Mouse (Mus musculus) large intestine, adult 2 months (tissue): ENCODE measurements around the gene Tbx1. TPM values are rescaled to one million over a fixed set of nuclear protein-coding genes. Genes with fewer than 3 reads are reported as not detected.
"Not testable (repeated sequence)": the region's sequence is repeated elsewhere in the genome, so short reads cannot be mapped to it uniquely, and the experiment has no call there.

Experiments
- DNase-seq: peaks from one replicate; pipeline ENCODE4 v3.0.0-alpha.2; 2012; ENCODE audit warnings: low read depth, low spot score
- WGBS: fragments of 180-500 bp; shearing (Covaris S2); methylation state at CpG from one replicate; pipeline ENCODE4 v1.1.7; 2018; 5-methylcytosine and 5-hydroxymethylcytosine counted together
- polyA plus RNA-seq: library from polyadenylated mRNA; depleted of rRNA; stranded (reverse); fragments of >200 nt; gene quantifications from 2 replicates; pipeline ENCODE4 v1.2.3, GENCODE M21; 2012; rRNA removed

The Tbx1 gene
- polyA plus RNA-seq, 1 experiment, result 0.99 TPM

DNA sequence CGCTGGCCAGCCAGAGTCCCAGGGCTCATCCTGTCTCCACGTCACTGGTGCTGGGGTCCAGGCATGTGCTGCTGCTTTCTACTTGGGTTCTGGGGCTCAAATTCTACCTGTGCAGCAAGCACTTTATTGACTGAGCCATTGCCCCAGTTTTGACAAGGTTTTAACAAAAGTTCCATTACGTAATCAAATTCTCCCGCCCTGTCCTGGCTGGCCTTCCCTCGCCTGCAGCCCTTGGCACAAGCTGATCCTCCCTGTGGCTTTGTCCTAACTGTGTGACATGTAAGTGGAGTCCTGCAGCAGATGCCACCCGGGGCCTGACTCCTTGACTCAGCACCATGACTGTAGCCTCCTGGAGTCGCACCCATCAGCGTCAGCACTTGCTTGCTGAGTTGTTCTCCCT lies 16.3 kb downstream of the Tbx1 start:
- WGBS, result 65% methylated on average over 8 of the region's 8 CpGs
- no peak for DNase-seq

DNA sequence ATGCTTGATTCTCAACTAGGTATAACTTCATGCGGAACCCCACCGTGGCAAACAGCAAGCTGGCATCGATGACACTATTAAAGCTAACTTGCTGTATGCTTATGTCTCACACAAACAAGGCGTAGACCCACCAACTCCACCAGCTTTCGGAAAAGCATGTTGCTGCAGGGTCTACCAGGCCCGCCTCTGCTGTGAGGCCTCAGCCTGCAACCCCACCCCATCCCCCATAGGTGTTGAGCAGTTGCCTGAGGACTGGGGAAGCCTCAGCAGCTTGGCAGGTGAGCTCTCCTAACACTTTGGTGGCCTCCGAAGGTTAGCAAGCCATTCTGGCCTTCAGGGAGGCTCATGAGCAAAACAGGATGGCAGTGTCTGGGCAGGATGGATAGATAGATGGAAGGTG lies 21.9 kb downstream of the Tbx1 start:
- no peak for DNase-seq
- 89% methylated on average over 7 of the region's 7 CpGs for WGBS

DNA sequence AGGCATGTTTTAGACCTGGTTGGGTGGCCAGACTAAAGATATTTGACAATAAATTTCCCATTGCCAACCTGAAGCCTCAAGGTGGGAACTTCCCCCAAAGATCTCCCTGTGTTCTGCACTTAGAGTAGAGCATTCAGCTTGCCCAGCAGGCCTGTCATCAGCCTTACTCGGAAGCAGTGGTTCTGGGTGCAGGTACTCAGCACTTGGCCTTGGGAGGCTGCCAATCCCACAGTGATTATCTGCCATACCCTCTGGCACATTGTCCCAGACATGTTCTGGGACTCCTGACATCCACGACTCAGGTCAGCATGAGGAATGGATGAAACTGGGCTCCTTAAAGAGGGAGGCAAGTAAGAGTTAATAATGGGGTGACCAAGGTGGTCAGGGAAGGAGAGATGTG lies 26.0 kb downstream of the Tbx1 start:
- WGBS, result 46% methylated on average over 2 of the region's 2 CpGs
- no peak for DNase-seq

DNA sequence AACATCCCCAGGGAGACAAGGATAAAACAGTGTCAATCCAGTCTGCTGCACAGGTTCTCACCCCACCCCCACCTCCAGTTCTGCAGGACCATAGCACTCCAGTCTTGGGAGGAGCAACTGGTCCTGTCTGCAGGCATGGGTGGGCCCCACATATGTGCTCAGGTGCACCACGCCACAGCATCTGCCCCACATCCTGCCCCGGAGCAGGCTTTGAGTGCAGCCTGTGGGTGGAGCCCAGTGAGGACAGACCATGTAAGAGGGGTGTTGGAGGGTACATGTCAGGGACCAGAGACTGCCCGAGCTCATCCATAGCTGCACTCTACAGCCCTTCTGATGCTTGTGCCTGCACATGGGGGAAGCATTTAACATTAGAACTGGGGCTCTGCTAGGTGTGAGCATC lies 34.0 kb downstream of the Tbx1 start:
- no peak for DNase-seq
- 68% methylated on average over 3 of the region's 3 CpGs for WGBS

DNA sequence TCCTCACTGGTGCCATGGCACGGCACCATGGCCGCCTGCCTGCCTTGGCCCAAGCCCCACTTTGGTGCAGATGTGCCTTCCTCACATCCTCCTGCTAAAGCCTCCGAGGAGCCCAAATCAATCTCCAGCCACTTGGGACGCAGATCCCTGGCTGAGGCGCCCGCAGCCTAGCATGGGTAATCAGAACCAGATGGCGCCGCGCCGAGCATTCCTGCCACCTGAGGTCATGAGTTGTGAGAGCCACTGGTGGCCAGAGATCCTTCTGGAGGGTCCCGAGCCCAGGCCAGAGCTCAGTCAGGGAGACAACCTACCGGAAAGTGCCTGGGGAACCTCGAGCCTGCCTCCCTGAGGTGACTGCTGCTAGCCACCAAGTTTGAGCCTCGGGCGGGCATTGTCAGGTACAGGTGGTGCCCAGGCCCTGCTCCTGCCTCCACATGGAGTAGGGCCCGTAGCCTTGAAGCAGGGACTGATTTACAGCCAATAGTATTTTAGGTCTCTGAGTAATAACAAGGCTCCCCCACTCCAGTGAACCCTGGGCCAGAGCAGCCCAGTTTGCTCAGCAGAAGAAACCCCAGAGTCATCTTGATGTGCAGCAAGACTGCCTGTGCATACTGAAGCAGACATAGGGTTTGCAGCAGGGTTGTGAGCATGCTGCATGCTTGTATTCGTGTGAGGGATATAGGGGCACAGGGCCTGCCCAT lies 35.1 kb downstream of the Tbx1 start:
- 75% methylated on average over 17 of the region's 17 CpGs for WGBS
- no peak for DNase-seq

DNA sequence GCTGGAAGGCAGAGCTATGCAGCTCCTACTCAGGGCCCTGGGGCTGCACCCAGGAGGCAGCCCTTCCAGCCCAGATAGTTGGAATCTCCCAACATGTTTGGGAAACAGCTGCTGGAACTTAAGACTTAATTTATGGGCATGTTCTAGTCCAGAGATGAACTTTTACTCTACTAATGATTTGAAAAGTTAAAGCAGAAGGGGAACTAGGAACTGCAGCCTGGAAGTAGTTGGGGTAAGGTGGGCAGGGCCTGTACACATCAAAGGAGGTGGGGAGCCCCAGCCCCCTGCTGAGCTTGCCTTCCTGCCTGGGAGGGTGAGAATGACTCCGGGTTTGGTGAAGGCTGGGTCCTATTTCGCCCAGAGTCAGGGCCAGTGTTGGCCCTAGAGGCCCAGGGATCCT lies 35.8 kb downstream of the Tbx1 start:
- WGBS, result 68% methylated on average over 2 of the region's 2 CpGs

DNA sequence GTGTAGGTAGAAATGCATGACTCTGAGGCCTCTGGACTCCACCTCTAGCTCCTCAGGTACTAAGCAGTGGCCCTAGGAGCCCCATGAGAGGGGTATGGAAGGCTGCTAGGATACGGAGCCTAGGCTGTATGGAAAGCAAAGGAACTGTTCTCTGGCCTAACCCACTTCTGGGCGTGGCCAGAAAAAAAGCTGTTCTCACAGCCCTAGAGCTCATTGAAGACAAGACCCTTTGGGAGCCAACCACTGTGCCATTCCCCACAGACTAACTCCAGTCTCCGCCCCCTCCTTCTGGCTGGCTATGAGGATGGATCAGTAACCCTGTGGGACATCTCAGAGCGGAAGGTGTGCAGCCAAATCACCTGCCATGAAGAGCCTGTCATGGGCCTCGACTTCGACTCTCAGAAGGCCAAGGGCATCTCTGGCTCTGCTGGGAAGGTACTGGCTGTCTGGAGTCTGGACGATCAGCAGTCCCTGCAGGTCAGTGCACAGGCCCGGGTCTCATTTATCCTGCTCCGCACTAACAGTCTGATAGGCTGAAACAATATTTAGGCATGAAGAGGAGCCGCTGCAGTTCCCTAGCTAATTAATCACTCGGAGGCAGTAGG lies 38.3 kb downstream of the Tbx1 start:
- WGBS, result 83% methylated on average over 11 of the region's 11 CpGs
- no peak for DNase-seq

More for the DNA sequence above, 35.8 kb downstream of the Tbx1 start:
- DNase-seq, result no peak

DNA sequence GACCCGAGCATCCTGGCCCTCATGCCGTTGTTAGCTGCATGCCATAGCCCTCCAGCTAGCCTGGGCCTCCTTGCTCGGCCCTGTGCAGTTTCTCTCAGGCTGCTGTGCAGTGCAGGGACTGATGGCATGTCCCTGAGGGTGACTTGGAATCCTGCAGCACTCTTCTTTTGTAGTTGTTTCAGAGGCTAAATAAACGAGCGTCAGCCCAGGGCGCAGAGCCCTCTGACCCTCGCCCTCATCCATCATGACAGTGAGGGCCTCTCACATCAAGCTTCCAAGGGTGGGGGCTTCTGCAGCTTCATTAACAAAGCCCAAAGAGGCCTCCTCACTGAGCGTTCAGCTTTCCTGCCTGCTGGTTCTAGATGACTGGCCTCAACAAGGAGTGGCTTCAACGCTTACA lies 38.9 kb downstream of the Tbx1 start:
- no peak for DNase-seq
- 59% methylated on average over 9 of the region's 9 CpGs for WGBS

DNA sequence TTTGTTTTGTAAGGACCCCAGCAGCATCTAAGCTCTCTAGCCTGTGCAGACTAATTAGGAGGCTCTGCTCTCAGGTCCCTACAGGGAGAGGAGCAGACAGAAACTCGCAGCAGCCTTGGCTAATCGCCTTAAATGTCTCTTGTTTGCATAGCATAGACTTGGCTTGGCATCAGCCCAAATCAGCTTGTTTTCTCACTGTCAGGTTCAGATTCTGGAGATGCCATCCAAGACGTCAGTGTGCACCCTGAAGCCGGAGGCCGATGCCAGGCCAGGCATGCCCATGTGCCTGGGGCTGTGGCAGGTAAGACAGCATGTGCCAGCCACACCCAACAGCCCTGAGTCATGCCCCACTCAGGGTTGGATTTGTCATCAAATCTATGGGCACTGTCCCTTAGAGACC lies 42.6 kb downstream of the Tbx1 start:
- DNase-seq, result no peak
- 47% methylated on average over 5 of the region's 5 CpGs for WGBS

DNA sequence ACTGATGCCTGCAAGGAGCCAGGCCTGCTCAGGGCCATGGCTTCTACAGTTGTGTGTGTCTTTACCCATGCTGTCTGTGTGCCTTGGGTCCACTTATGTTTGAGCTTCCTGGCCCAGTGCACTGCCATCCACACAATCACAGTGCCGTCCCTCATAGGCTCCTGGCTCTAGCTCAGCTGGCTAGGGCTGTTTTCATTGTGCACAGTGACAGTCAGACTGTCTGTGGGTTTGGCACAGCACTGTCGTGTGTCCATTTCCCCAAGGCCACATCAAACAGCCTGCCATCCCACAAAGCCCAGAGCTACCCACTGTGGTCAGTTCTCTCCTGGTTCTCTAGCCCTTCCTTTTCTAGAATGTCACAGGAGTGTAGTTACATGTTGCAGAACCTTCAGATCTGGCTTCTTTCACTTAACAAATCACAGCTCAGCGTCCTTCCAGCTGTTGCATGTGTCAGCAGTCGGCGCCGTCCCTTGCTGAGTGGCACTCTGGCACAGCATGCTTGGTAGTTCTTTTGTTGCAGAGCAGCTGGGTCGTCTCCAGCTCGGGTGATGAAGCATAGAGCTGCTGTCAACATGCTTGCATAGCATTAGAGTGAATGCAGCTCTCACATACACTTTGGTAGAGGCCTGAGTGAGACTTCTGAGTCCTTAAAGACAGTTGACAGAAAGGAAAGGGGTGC lies 47.2 kb downstream of the Tbx1 start:
- no peak for DNase-seq
- 73% methylated on average over 8 of the region's 8 CpGs for WGBS

DNA sequence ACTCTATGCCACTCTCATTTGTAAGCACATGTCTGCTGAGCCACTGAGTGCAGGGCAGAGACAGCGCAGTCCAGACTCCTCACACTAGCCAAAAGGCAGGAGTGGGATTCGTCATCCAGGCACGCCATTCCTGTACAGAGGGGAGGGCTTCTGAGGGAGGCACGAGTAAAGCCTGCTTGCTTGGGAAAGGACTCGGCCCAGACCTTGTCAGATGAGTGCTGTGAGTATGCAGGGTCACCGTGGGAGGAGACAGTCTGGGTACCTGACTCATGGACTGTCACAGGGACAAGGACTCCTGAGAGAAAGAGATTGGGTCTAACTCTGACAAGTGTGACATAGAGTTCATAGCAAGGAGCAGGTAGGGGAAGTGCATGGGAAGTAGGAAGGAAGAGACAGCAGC lies 51.2 kb downstream of the Tbx1 start:
- DNase-seq, result no peak
- 78% methylated on average over 6 of the region's 6 CpGs for WGBS

DNA sequence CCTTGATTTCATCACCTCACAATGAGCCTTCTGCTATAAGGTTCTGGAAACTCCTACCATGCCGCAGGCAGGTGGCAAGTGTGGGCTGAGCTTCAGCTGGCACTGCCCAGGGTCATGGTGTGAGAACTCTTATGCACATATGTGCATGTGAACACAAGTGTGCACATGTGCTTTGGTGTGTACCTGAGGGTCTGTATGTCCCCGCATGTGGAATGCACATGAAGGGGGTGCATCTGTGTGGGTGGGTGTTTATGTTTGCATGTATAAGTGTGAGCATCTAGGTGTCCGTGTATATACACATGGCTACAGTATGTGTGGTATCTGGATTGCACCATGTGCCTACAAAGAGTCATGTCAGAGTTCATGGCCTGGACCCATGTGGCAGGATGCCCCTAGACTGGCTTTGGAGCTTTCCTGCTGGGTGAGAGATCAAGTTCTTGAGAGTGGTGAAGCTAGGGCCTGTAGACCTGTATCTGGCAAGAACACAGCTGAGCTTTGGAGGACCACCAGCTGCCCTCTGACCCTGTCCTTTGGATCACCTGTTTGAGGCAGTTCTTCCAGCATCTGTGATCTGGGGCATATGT lies 53.0 kb downstream of the Tbx1 start:
- DNase-seq, result no peak
- WGBS, result 90% methylated on average over 3 of the region's 3 CpGs

DNA sequence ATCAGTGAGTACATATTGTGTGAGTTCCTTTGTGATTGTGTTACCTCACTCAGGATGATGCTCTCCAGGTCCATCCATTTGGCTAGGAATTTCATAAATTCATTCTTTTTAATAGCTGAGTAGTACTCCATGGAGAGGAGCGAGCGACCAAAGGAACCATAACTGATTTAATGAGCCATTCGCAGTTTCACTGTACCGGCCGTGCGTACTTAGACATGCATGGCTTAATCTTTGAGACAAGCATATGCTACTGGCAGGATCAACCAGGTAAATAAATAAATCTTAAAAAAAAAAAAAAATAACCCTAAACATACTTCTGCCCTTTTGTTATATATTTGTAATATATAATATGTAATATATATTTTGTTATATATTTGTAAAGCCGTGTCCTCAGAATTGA lies 57.4 kb downstream of the Tbx1 start:
- WGBS, result 96% methylated on average over 7 of the region's 7 CpGs
- DNase-seq, result not testable (repeated sequence)

Other genes starting within 250 kb of the Tbx1 start
- 75.6 and 80.1 TPM in 2 replicates for gene Tango2, start 242.6 kb downstream of the Tbx1 start, polyA plus RNA-seq
- 11.4 and 11.6 TPM in 2 replicates for gene Arvcf, start 242.5 kb downstream of the Tbx1 start, polyA plus RNA-seq
- 18.0 and 19.3 TPM in 2 replicates for gene Txnrd2, start 164.3 kb downstream of the Tbx1 start, polyA plus RNA-seq
- gene Comt, start 163.8 kb downstream of the Tbx1 start, polyA plus RNA-seq, result 157 and 222 TPM in 2 replicates
- gene Gnb1l, start 92.0 kb downstream of the Tbx1 start, polyA plus RNA-seq, result 9.9 and 13.1 TPM in 2 replicates
- gene Rtl10, start 91.8 kb downstream of the Tbx1 start, polyA plus RNA-seq, result 5.0 and 7.9 TPM in 2 replicates
- gene Gp1bb, start 31.7 kb upstream of the Tbx1 start, polyA plus RNA-seq, result 102 and 145 TPM in 2 replicates
- 90.7 and 174 TPM in 2 replicates for gene Gm49601, start 35.8 kb upstream of the Tbx1 start, polyA plus RNA-seq
- gene Sept5, start 39.3 kb upstream of the Tbx1 start, polyA plus RNA-seq, result 373 and 445 TPM in 2 replicates
- gene Cldn5, start 186.2 kb upstream of the Tbx1 start, polyA plus RNA-seq, result 9.9 and 10.1 TPM in 2 replicates
- 27.2 and 33.5 TPM in 2 replicates for gene Ufd1, start 221.1 kb upstream of the Tbx1 start, polyA plus RNA-seq
- 19.7 and 21.0 TPM in 2 replicates for gene Cdc45, start 221.3 kb upstream of the Tbx1 start, polyA plus RNA-seq
- gene 2510002D24Rik, start 245.9 kb upstream of the Tbx1 start, polyA plus RNA-seq, result 54.3 and 55.2 TPM in 2 replicates
- 0.81 TPM in 1 of 2 replicates, not detected in the other for gene Gm28539, start 245.9 kb upstream of the Tbx1 start, polyA plus RNA-seq